Mouse (Mus musculus) gastrocnemius, postnatal 4 days (tissue): ENCODE data around the gene Antxr2. TPM values are rescaled to one million over a fixed set of nuclear protein-coding genes. Genes with fewer than 3 reads are reported as not detected.

Source experiments
- DNase-seq, 2 experiments: peaks; one replicate each; pipeline ENCODE4 v3.0.0; 2021 to 2022; ENCODE audit warnings: low spot score in 2 of 2, mixed read lengths in 2 of 2
- total RNA-seq, 2 experiments: library from RNA; stranded (reverse); gene quantifications; 2 replicates each; pipeline ENCODE4 v1.2.3; 2021

Antxr2 gene
- total RNA-seq, 2 experiments from 2014 or later: 52.8 to 56.1 TPM

DNA sequence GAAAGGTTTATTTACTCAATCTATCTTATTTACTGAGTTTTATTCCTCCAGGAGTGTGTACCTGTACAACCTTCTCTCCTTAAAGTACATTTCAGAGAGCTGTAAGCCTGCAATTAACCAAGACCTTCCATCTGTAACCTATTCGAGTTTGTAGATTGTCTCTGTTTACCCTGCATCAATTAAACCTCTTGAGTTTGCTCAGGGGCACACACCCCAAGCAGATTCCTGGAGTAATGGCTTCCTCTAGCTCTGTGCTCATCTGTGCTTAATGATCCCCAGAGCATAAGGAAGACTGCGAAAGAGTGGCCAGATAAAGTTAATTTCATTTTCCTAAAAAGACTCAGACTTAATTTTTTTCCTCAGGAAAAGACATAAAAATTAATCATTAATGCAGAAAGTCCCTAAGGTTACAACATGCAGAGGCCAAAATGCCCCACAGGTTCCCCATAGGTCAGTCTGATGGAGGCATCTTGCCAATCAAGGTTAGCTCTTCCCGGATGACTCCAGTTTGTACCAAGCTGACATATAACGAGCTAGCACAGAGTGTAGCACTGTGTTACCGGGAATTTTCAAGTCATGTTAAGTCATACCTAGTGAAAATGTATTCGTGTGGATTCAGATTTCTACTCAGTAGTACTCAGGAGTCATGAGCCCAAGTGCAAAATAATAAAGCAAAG, 34.2 kb downstream of the Antxr2 start:
- no peak for DNase-seq

- DNase-seq: no peak
Measured at GRCm38 (mm10) chr5:97995881-97996280, 35.0 kb downstream of the Antxr2 start.

GRCm38 (mm10) chr5:97986656-97987294, 44.1 kb downstream of the Antxr2 start:
- DNase-seq: no peak

- no peak for DNase-seq
Measured at GRCm38 (mm10) chr5:97983375-97983774, 47.5 kb downstream of the Antxr2 start.

DNA sequence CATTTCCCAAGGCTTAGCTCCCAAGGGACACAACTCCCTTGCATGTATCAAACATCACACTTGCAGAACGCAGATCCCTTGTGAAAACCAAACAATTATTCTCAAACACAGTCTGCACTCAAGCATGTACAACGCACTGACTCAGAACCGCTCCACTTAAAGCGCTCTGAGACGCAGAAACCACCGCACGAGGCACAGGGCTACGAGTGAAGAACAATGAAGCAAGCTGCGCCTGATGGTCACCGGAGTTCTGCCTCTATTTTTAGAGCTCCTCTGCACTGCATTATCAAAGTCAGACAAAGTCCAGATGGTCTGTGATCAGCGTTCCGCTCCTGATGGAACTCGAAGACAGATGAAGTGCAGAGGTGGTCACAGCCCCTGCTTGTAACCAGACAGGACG, 50.4 kb downstream of the Antxr2 start:
- DNase-seq: no peak

DNA sequence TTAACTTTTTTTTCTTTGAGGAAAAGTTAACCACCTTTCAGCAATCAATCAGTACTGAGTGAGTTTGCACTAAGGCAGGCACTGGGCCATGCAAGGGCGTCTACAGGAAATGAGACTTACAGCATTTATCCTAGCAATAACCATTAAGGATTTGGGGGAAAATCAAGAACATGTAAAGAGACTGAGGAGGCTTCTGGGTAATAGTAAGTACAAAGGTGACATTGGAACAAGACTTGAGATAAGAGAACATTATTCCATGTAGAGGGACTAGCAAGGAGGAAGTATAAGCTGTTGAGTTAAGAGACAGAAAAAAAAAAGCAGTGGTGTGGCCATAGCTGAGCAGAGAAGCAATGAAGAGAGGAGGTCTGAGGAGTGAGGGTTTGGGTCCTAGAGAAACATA, 57.5 kb downstream of the Antxr2 start:
- no peak for DNase-seq

GRCm38 (mm10) chr5:97972029-97972428, 58.8 kb downstream of the Antxr2 start:
- DNase-seq: no peak

DNA sequence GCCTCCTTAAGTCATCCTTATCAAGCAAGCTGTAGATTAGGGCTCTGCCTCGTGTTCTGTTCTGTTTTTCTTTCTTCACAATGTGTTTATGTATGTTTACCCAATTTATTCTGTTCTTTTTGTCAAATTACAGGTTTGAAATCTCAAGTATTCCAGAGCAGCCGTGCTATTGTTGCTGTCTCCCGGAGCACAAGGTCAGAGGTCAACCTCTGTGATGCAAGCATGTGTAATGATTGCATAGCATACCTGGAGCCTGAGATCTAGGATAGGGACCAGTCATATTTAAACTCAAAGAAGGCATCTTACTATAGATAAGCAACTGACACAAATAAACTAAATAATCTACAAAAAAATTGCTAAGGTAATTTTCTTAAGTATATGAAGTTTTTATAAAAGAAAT, 59.6 kb downstream of the Antxr2 start:
- DNase-seq: no peak

DNA sequence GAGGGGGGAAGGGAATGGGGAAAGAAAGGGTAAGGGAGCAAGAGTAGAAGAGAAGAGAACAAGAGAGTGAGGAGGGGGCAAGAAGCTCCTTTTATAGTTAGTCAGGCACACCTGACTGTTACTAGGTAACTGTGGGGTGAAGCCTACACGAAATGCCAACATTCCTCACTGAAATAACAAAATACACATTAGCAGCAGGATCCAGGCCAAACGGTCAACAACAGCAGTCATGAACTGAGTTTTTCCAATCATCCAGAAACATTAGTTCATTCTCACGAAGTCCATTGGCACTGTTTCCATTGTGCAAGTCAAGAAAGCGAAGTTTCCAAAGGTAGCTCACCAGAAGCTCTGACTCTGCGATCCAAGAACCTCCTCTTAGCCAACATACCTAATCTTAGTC, 63.8 kb downstream of the Antxr2 start:
- DNase-seq: no peak

DNA sequence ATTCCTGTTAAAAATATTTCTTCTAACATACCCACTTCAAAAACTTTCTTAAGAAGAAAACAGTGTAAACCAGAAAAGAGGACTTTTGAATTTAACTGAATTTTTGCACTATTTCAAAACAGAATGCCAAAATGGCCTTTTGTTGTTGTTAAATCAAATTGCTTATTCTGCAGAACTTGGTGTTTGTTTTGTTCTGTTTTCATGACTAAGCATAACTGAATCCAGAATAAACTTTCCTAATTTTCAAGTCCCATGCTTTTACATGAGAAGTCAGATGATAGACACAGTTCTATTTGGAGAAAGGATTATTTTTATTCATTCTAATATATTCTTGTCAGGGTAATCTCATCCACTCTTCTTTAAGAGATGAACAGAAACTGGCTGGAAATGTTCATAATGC, 64.7 kb downstream of the Antxr2 start:
- no peak for DNase-seq

GRCm38 (mm10) chr5:97964444-97964843, 66.4 kb downstream of the Antxr2 start:
- no peak for DNase-seq

- DNase-seq: no peak
Measured at GRCm38 (mm10) chr5:97962512-97962911, 68.3 kb downstream of the Antxr2 start.

- DNase-seq: no peak
Measured at GRCm38 (mm10) chr5:97961786-97962185, 69.1 kb downstream of the Antxr2 start.

GRCm38 (mm10) chr5:97959651-97960050, 71.2 kb downstream of the Antxr2 start:
- no peak for DNase-seq

GRCm38 (mm10) chr5:97959010-97959409, 71.8 kb downstream of the Antxr2 start:
- no peak for DNase-seq

- no peak for DNase-seq
Measured at GRCm38 (mm10) chr5:97957501-97957900, 73.3 kb downstream of the Antxr2 start.

DNA sequence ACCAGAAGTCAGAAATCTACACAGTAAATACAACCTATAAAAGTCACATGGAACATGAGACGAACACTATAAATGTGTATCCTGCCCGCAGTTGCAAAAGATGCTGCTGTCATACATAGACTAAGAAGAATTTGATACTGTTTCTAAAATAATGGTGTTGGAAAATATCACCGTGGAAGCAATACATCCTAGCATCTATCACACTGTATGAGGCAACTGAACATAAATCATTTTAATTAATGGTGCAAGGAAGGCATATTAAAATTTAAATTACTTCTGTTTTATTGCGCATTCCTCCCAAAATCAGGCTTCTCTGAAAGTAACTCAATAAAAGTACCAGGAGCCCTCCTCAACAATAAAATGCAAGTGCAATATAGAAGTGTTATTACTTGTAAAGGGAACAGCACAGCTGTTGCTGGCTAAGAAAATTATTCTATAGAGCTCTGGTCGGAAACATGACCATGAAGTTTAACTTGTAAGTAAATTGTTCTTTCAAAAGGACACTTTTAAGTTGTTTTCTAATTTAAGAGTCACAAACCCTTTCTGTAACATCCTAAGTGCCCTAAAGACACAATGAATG, 76.6 kb downstream of the Antxr2 start:
- DNase-seq: no peak

- DNase-seq: no peak
Measured at GRCm38 (mm10) chr5:97953241-97953920, 77.5 kb downstream of the Antxr2 start.

- DNase-seq: no peak
Measured at GRCm38 (mm10) chr5:97947261-97947660, 83.6 kb downstream of the Antxr2 start.

GRCm38 (mm10) chr5:97946236-97946635, 84.6 kb downstream of the Antxr2 start:
- no peak for DNase-seq

DNA sequence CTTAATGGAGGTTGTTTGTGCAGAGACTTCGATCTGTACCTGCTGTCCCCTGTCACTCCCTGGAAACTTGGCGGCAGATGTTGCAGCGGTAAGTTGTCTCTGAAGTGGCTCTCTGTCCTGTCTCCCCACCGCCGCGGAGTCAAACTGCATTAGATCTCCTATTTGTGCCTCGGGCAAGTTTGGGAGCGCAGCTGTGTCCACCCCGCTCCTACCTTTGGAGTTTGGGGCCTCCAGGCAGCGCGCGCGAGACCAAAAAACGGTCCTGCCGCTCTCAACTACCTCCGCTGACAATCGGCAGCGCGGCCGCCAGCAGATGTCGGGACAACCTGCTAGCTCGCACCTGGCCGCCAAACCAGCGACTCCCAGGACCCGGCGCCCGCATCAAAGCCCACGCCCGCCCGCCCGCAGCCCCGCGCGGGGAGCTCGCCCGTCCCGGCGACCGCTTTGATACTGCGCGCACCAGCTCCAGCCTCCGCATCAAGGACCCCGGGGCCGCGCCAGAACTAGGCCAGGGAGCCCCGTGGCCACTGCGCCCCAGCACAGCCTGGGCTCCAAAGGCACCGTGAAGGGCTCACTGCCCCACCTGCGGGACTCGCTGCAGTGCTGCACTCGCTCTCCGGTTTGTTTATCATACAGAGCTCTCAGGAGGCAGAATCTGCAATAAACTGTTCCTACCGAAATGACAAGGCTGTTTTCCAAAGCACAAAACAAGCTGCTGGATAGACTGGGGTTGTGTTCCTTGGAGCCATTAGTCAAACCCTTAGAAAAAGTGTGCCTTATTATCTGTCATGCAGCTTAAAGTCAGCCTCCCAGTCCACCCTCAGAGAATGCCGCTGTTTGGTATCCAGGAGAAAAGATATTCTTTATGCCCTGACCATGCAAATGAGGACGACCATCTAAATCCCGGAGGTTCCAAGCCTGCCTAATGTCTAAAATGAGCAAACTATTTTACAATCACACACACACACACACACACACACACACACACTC, 95.4 kb downstream of the Antxr2 start:
- DNase-seq: peak in 1 of 2 experiments; percentile 29
